Mouse (Mus musculus) testis, adult 2 months (tissue): Measurements from ENCODE around the gene Hist1h2ad. TPM values are rescaled to one million over a fixed set of nuclear protein-coding genes. Genes with fewer than 3 reads are reported as not detected.
"Not testable (repeated sequence)": the region's sequence is repeated elsewhere in the genome, so short reads cannot be mapped to it uniquely, and the experiment has no call there.

Experiments used
- H3K27ac ChIP-seq: fragments of 200-500 bp; 2 replicates; pipeline ENCODE4 v1.5.1; 2012; ENCODE audit warnings: low read depth, low read length; ENCODE audit not compliant: control insufficient read depth, insufficient read depth
- H3K27me3 ChIP-seq: fragments of 200-500 bp; 2 replicates; pipeline ENCODE4 v1.6.1; 2012; ENCODE audit warnings: mild to moderate bottlenecking, low read length, moderate library complexity; ENCODE audit not compliant: control insufficient read depth, insufficient read depth
- H3K36me3 ChIP-seq: fragments of 200-500 bp; 2 replicates; pipeline ENCODE4 v1.6.1; 2012; ENCODE audit warnings: mild to moderate bottlenecking, low read length; ENCODE audit not compliant: control insufficient read depth, insufficient read depth
- H3K4me1 ChIP-seq: fragments of 200-500 bp; 2 replicates; pipeline ENCODE4 v1.6.1; 2012; ENCODE audit warnings: low read length; ENCODE audit not compliant: control insufficient read depth, insufficient read depth
- H3K4me3 ChIP-seq: fragments of 200-500 bp; 2 replicates; pipeline ENCODE4 v1.5.1; 2012; ENCODE audit warnings: low read depth, mild to moderate bottlenecking, low read length, moderate library complexity, mixed read lengths; ENCODE audit not compliant: control insufficient read depth
- CTCF ChIP-seq: fragments of 200-500 bp; IDR thresholded peaks from 2 replicates; pipeline ENCODE4 v1.5.1; 2012; ENCODE audit warnings: low read depth, mild to moderate bottlenecking, inconsistent platforms, low read length, moderate library complexity; ENCODE audit not compliant: control insufficient read depth, insufficient read depth, insufficient replicate concordance
- POLR2A ChIP-seq: fragments of 200-500 bp; IDR thresholded peaks from 2 replicates; pipeline ENCODE4 v1.6.1; 2012; ENCODE audit warnings: low read depth, mild to moderate bottlenecking, inconsistent platforms, low read length, moderate library complexity; ENCODE audit not compliant: control insufficient read depth
- polyA plus RNA-seq: library from polyadenylated mRNA; depleted of rRNA; stranded (reverse); fragments of >200 nt; gene quantifications from 2 replicates; pipeline ENCODE4 v1.2.3, GENCODE M21; 2012

Hist1h2ad gene
- polyA plus RNA-seq, 1 experiment = 1.0 TPM

DNA sequence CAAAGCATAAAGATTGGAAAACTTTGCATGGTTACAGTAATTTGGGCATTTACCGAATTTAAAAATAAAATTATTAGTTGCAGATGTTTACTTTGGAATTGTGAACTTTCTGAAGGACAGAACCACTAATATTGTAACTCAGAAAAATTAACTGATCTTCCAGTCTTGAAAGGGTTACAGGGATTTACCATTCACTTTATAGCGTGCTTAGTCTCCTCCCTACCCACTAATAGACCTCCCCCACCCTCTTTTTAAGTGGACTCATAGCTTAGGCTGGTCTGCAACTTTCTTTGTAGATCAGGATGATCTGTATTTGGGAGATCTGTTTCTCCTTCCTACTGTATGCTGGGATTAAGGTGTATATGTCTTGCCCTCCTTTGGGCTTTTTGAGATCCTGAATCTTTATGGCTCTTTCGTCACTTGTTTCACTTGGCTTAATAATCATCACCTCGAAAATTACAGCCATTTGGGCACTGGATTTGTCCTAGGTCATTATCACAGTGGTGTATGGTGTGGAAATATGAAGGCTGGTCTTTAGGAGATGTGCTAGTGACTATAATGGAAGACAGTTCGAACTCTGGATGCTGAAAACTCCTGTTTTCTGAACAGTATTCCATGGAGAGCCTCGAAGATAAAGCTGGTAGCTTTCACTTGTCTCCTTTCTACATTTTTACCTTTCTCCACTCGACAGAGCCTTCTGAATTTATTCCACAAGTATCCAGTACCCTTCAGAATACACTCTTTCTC lies 37.9 kb upstream of the Hist1h2ad start:
- TF ChIP-seq POLR2A (no peak), CTCF (no peak)
- Histone ChIP-seq H3K27ac (no peak overlapping the region), H3K27me3 (no peaks in the 10 kb centered on the region), H3K4me3 (no peak overlapping the region), H3K36me3 (no peaks in the 10 kb centered on the region), H3K4me1 (peaks cover 7% of the 10 kb centered on the region)

DNA sequence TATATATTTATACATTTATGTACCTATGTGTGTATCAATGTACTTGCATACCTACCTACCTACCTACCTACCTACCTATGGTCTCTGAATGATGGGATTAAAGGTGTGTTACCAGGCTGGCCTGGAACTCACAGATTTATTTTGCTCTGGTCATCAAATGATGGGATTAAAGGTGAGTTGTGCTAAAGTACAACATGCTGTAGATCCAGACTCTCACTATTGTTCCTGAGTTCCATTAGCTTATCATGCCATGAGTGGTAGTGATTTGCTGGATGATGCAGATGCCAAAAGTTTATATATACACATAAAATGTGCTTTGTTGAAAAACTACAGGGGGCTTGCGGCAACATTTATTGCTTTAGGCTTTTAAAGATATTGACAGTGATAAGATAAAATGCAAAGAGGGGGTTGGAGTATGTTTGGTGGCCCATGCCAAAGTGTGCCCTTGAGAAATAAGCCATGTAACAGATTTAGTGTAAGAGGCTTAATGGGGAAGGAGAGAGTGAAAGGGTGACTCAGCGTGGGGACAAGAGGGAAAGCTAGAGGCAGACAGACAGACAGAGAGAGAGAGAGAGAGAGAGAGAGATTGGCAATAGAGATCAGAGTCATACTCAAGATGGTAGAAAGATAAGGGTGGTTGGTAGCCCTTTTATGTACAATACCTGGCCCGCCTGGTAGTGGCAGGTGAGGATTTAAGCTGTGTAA lies 37.0 kb upstream of the Hist1h2ad start:
- no peak for TF ChIP-seq CTCF
- no peak for TF ChIP-seq POLR2A
- H3K27me3 ChIP-seq = no peaks in the 10 kb centered on the region
- no peak overlapping the region for H3K4me3 ChIP-seq
- H3K27ac ChIP-seq = no peak overlapping the region
- H3K36me3 ChIP-seq = no peaks in the 10 kb centered on the region
- H3K4me1 ChIP-seq = peaks cover 7% of the 10 kb centered on the region

DNA sequence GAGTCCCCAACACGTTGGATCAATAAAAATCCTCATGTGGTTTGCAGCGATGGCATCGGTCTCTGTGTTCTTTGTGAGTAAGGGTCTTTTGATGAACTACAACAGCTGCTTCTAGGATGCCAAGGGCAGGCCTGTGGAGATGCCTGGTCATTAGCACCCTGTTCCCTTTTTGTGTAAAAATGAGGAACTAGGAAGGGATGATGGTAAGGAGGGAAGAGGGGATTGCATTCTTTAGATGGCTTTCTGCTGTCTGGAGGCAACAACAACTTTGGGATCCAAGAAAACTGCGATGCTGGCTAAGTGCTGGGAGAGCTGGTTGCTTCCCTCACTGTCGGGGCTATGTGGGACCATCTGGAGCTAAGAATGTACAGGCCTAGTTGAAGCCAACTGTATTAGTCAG lies 35.9 kb upstream of the Hist1h2ad start:
- no peak overlapping the region for H3K4me3 ChIP-seq
- H3K27ac ChIP-seq = no peak overlapping the region
- no peaks in the 10 kb centered on the region for H3K27me3 ChIP-seq
- TF ChIP-seq POLR2A (no peak), CTCF (no peak)
- H3K36me3 ChIP-seq = no peaks in the 10 kb centered on the region
- peaks cover 7% of the 10 kb centered on the region for H3K4me1 ChIP-seq

DNA sequence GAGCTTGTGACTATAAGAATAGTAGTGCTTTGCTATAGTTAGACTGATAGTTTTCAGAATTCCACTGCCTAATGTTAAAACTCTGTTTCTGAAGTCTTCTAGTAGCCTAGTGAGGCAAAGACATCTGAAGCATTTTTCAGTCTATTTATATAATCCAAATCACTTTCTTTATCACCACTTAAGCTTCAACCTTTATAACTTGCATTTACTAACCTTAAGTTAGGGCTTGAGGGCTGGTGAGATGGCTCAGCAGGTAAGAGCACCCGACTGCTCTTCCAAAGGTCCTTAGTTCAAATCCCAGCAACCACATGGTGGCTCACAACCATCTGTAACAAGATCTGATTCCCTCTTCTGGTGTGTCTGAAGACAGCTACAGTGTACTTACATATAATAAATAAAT lies 34.4 kb upstream of the Hist1h2ad start:
- H3K27ac ChIP-seq, H3K4me3 ChIP-seq, H3K4me1 ChIP-seq, H3K27me3 ChIP-seq, H3K36me3 ChIP-seq: not testable (repeated sequence)

DNA sequence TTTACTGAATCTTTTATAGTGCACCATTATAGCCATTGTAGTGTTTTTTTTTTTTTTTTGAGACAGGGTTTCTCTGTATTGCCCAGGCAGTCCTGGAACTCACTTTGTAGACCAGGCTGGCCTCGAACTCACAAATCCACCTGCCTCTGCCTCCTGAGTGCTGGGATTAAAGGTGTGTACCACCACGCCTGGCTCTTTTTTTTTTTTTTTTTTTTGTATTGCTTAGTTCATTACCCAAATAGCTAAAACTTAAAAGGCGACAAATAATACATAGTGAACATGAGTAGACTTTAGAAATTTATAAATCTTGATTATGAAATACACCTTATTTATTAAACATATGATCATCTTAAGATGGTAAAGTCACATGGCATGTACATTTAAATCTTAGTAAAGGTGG lies 32.7 kb upstream of the Hist1h2ad start:
- no peaks in the 10 kb centered on the region for H3K36me3 ChIP-seq
- no peak overlapping the region for H3K4me3 ChIP-seq
- no peak overlapping the region for H3K27ac ChIP-seq
- H3K27me3 ChIP-seq = no peaks in the 10 kb centered on the region
- TF ChIP-seq CTCF = no peak
- TF ChIP-seq POLR2A = no peak
- peaks cover 3% of the 10 kb centered on the region for H3K4me1 ChIP-seq

DNA sequence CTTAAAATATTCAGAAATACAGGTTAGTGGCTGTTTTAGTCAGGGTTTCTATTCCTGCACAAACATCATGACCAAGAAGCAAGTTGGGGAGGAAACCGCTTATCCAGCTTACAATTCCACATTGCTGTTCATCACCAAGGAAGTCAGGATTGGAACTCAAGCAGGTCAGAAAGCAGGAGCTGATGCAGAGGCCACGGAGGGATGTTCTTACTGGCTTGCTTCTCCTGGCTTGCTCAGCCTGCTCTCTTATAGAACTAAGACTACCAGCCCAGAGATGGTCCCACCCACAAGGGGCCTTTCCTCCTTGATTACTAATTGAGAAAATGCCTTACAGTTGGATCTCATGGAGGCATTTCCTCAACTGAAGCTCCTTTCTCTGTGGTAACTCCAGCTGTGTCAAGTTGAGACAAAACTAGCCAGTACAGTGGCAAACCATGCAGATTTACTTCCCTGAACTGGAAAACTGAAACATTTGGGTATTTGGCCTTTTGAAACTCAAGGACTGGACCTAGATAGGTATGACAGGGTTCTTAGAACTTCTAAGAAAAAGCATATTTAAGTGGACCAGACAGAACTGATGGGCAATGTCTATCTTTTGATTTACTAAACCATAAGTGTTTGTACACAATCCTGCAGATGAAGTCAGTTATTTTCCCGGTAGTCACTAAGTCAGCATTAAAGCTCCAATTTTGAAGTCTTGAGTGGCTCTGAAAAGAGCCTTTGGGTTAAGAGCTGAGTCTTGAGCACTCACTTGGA lies 31.8 kb upstream of the Hist1h2ad start:
- not testable (repeated sequence) for H3K27me3 ChIP-seq, H3K4me3 ChIP-seq, H3K27ac ChIP-seq, H3K4me1 ChIP-seq, H3K36me3 ChIP-seq

DNA sequence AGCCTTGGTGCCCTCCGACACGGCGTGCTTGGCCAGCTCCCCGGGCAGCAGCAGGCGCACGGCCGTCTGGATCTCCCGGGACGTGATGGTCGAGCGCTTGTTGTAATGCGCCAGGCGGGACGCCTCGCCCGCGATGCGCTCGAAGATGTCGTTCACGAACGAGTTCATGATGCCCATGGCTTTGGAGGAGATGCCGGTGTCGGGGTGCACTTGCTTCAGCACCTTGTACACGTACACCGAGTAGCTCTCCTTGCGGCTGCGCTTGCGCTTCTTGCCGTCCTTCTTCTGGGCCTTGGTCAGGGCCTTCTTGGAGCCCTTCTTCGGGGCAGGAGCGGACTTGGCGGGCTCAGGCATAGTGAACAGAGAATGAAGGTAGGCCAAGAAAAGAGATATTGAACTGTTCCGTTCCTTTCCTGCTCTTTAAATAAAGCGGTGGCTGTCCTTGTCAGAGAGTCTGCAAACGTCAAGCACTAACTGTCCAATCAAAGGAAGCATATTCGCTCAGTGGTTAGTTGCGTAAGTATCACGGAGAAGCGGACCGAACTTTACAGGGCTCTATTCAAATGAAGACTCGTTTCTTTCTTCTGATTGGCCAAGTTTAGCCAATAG lies 31.1 kb upstream of the Hist1h2ad start, which contains the start of gene Hist1h2bh:
Gene Hist1h2bh, minus strand, starts transcription at position 394 of the 609 bp plus-strand sequence.
- peak within 1 kb of the TSS; percentile 56 for H3K4me3 ChIP-seq
- not testable (repeated sequence) for H3K27me3 ChIP-seq, H3K4me1 ChIP-seq, H3K36me3 ChIP-seq, H3K27ac ChIP-seq
